Mouse (Mus musculus): ENCODE data around the gene Gm10837. TPM values are rescaled to one million over a fixed set of nuclear protein-coding genes. Genes with fewer than 3 reads are reported as not detected.
A peak's percentile ranks its signal among the peaks of the same experiment; 100 is the strongest.
"Not testable (repeated sequence)": the region's sequence is repeated elsewhere in the genome, so short reads cannot be mapped to it uniquely, and the experiment has no call there.

The Gm10837 gene
- polyA plus RNA-seq, 1 experiment from 2014 or later, result 0.57 TPM

GRCm38 (mm10) chr14:122459332-122459731 is 31.1 kb upstream of the Gm10837 start:
- WGBS, result 57% methylated on average over 12 of the region's 12 CpGs
- H3K4me3 ChIP-seq; H3K9me3 ChIP-seq; H3K36me3 ChIP-seq; H3K4me2 ChIP-seq (replicated peaks); H3K27ac ChIP-seq (replicated peaks); H3K9ac ChIP-seq (replicated peaks); ATAC-seq (replicated peaks): not testable (repeated sequence)
- Histone ChIP-seq H3K27me3 (peaks cover 41% of the 10 kb centered on the region), H3K4me1 (peaks cover 27% of the 10 kb centered on the region)

GRCm38 (mm10) chr14:122459776-122460175 is 30.6 kb upstream of the Gm10837 start:
- Histone ChIP-seq H3K27ac (replicated peaks) (peak overlapping the region; percentile 54), H3K4me1 (peaks cover 29% of the 10 kb centered on the region), H3K9ac (replicated peaks) (peak overlapping the region; percentile 19; the same call in 1 of the 2 replicates), H3K36me3 (no peaks in the 10 kb centered on the region), H3K9me3 (no peaks in the 10 kb centered on the region), H3K4me2 (replicated peaks) (peak overlapping the region; percentile 31), H3K4me3 (peak overlapping the region; percentile 22), H3K27me3 (peaks cover 41% of the 10 kb centered on the region)
- no peak for ATAC-seq (replicated peaks)
- WGBS, result 85% methylated on average over 1 of the region's 1 CpGs

DNA sequence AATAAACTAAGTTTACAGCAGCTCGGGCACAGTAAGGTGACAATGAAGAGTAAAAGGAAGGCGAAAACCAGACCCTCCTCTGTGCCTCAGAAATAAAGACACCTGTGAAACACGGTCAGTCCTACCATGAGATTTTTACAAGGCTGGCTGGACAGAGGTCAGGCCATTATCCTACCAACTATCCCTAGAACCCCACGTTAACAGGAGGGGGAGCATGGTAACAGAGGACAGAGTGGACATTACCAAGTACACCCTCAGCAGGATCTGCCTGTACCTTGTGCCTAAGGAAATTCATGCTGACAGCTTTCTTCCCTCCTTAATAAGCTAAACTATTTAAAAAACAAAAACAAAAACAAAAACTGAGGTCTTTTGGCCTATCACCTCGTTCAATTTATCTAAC is 30.2 kb upstream of the Gm10837 start:
- Histone ChIP-seq H3K36me3 (no peaks in the 10 kb centered on the region), H3K27ac (replicated peaks) (peak overlapping the region; percentile 54), H3K4me3 (peak overlapping the region; percentile 22), H3K4me1 (peaks cover 29% of the 10 kb centered on the region), H3K27me3 (peaks cover 37% of the 10 kb centered on the region), H3K4me2 (replicated peaks) (peak overlapping the region; percentile 31), H3K9me3 (no peaks in the 10 kb centered on the region), H3K9ac (replicated peaks) (peak overlapping the region; percentile 21; the same call in 1 of the 2 replicates)
- no peak for ATAC-seq (replicated peaks)
- 35% methylated on average over 5 of the region's 5 CpGs for WGBS

DNA sequence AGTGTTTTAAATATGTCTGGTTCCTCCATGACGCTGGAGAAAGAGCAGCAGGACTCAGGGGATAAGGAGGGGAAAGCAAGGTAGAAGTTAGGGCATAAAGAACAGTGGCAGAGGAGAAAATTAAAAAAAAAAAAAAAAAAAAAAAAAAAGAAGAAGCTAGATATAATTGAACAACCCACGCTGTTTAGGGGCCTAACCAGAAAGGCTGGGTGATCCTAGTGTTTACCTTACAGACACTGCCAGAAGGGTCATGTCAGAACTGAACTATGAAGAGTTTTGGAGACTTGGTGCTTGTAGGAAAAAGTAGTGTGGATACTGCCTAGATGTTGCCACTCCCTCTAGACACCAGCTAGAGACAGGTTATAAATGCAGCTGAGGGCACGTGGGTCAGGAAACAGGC is 28.9 kb upstream of the Gm10837 start:
- Histone ChIP-seq H3K27ac (replicated peaks) (peak overlapping the region; percentile 91), H3K9ac (replicated peaks) (peak overlapping the region; percentile 58), H3K4me1 (peaks cover 30% of the 10 kb centered on the region), H3K4me2 (replicated peaks) (peak overlapping the region; percentile 85), H3K4me3 (peak overlapping the region; percentile 51), H3K9me3 (no peaks in the 10 kb centered on the region), H3K27me3 (peaks cover 34% of the 10 kb centered on the region), H3K36me3 (no peaks in the 10 kb centered on the region)
- WGBS, result 20% methylated on average over 3 of the region's 3 CpGs
- ATAC-seq (replicated peaks), result no peak

- 11% methylated on average over 9 of the region's 9 CpGs for WGBS
- Histone ChIP-seq H3K4me1 (peaks cover 30% of the 10 kb centered on the region), H3K4me3 (peak overlapping the region; percentile 51), H3K9ac (replicated peaks) (peak overlapping the region; percentile 58), H3K36me3 (no peaks in the 10 kb centered on the region), H3K4me2 (replicated peaks) (peak overlapping the region; percentile 85), H3K27me3 (peaks cover 39% of the 10 kb centered on the region), H3K9me3 (no peaks in the 10 kb centered on the region), H3K27ac (replicated peaks) (peak overlapping the region; percentile 91)
- no peak for ATAC-seq (replicated peaks)
Measured at GRCm38 (mm10) chr14:122461966-122462365, 28.4 kb upstream of the Gm10837 start.

GRCm38 (mm10) chr14:122462689-122463079 is 27.7 kb upstream of the Gm10837 start:
- H3K4me1 ChIP-seq, result peaks cover 30% of the 10 kb centered on the region
- ATAC-seq (replicated peaks), result no peak
- no peaks in the 10 kb centered on the region for H3K36me3 ChIP-seq
- WGBS, result 6% methylated on average over 17 of the region's 17 CpGs
- peaks cover 45% of the 10 kb centered on the region for H3K27me3 ChIP-seq
- no peaks in the 10 kb centered on the region for H3K9me3 ChIP-seq
- peak overlapping the region; percentile 58 for H3K9ac ChIP-seq (replicated peaks)
- H3K4me3 ChIP-seq, result peak overlapping the region; percentile 51
- H3K4me2 ChIP-seq (replicated peaks), result peak overlapping the region; percentile 85
- peak overlapping the region; percentile 91 for H3K27ac ChIP-seq (replicated peaks)

DNA sequence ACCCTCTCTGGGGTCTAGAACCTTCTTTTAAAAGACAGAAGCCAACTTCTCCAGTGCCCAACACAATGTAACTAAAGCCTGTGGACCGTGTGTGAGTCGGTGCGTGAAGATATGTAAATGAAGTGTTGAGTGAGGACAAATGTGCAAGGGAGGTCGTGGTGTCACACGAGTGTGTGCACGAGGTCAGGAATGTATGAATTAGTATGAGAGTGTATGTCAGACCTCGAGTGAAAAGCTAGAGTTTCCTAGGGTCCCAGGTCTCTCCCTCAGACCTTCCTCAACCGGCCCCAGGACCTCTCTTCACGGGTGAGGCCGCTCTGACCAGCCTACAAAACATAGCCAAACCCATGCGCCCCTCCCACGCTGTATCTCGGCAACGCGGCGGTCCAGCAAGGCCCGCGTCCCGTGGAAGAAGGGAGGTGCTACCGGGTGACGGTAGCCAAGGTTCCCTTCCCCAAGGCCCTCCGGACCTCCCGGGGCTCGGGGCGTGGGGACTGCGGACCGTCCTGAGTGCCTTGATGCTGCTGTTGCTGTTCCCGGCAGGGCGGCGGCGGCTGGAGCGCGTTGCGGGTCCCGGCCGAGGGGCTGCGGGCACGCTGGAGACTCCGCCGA is 27.2 kb upstream of the Gm10837 start:
- WGBS, result 1% methylated on average over 40 of the region's 40 CpGs
- H3K27me3 ChIP-seq, result peaks cover 45% of the 10 kb centered on the region
- H3K4me1 ChIP-seq, result peaks cover 30% of the 10 kb centered on the region

GRCm38 (mm10) chr14:122463734-122464341 is 26.5 kb upstream of the Gm10837 start:
- peak overlapping the region; percentile 91 for H3K27ac ChIP-seq (replicated peaks)
- H3K27me3 ChIP-seq, result peaks cover 46% of the 10 kb centered on the region
- H3K36me3 ChIP-seq; ATAC-seq (replicated peaks); H3K9me3 ChIP-seq: not testable (repeated sequence)
- peaks cover 30% of the 10 kb centered on the region for H3K4me1 ChIP-seq
- WGBS, result 0% methylated on average over 44 of the region's 58 CpGs
- H3K4me2 ChIP-seq (replicated peaks), result peak overlapping the region; percentile 85
- peak overlapping the region; percentile 51 for H3K4me3 ChIP-seq
- H3K9ac ChIP-seq (replicated peaks), result peak overlapping the region; percentile 58

More for the DNA sequence above, 27.2 kb upstream of the Gm10837 start:
- H3K4me3 ChIP-seq, result peak overlapping the region; percentile 51
- no peaks in the 10 kb centered on the region for H3K9me3 ChIP-seq
- H3K9ac ChIP-seq (replicated peaks), result peak overlapping the region; percentile 58
- H3K36me3 ChIP-seq, result no peaks in the 10 kb centered on the region
- H3K27ac ChIP-seq (replicated peaks), result peak overlapping the region; percentile 91
- peak overlapping the region; percentile 85 for H3K4me2 ChIP-seq (replicated peaks)
- no peak for ATAC-seq (replicated peaks)

- Histone ChIP-seq H3K4me2 (replicated peaks) (peak overlapping the region; percentile 85), H3K36me3 (no peaks in the 10 kb centered on the region), H3K9ac (replicated peaks) (peak overlapping the region; percentile 58), H3K4me3 (peak overlapping the region; percentile 51), H3K4me1 (peaks cover 30% of the 10 kb centered on the region), H3K27ac (replicated peaks) (peak overlapping the region; percentile 91), H3K27me3 (peaks cover 49% of the 10 kb centered on the region), H3K9me3 (no peaks in the 10 kb centered on the region)
- ATAC-seq (replicated peaks), result no peak; the same call in 1 of the 2 replicates
- 0% methylated on average over 62 of the region's 62 CpGs for whole genome bisulfite sequencing
Measured at GRCm38 (mm10) chr14:122464351-122464762, 26.0 kb upstream of the Gm10837 start.

GRCm38 (mm10) chr14:122464763-122465741 is 25.3 kb upstream of the Gm10837 start, which contains the start of gene Zic5:
TSS of gene Zic5 (minus strand) at chr14:122465677.
- Histone ChIP-seq H3K27ac (replicated peaks) (peak within 1 kb of the TSS; percentile 91), H3K36me3 (no peaks in the 10 kb centered on the region), H3K4me3 (peak within 1 kb of the TSS; percentile 51), H3K4me1 (peaks cover 28% of the 10 kb centered on the region), H3K4me2 (replicated peaks) (peak within 1 kb of the TSS; percentile 85), H3K9ac (replicated peaks) (peak within 1 kb of the TSS; percentile 58), H3K27me3 (peaks cover 48% of the 10 kb centered on the region), H3K9me3 (no peaks in the 10 kb centered on the region)
- peak; percentile 85 for ATAC-seq (replicated peaks)
- WGBS, result 1% methylated on average over 52 of the region's 62 CpGs

DNA sequence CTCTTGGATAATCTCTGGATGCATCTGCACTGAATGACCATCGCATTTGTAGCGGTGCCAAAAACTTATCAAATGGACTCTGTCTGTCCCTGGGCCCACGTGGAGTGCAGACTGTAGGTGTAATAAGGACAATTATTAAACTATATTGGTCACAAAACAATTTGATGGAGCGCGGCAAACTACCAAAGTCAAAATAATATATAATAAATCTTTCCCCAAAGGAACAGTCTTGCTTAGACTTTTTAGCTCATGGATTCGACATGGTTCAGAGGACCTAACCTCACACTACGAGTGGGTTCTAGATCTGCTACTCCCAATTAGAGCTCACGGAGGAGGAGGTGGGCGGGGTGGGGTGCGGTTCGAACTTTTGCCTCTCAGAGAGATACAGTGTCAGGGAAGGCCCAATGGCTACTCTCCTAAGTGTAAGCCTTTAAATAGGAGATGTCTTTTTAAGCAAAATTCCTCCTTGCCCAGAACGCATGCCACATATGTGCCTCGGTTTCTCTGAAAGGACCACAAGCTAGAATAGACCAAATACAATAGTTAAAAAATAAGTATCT is 24.4 kb upstream of the Gm10837 start:
- no peak overlapping the region for H3K9ac ChIP-seq (replicated peaks)
- ATAC-seq (replicated peaks), result no peak
- H3K4me1 ChIP-seq, result peaks cover 28% of the 10 kb centered on the region
- WGBS, result 27% methylated on average over 13 of the region's 13 CpGs
- H3K27me3 ChIP-seq, result peaks cover 54% of the 10 kb centered on the region
- peak overlapping the region; percentile 51 for H3K4me3 ChIP-seq
- H3K9me3 ChIP-seq, result no peaks in the 10 kb centered on the region
- peak overlapping the region; percentile 85 for H3K4me2 ChIP-seq (replicated peaks)
- H3K27ac ChIP-seq (replicated peaks), result peak overlapping the region; percentile 91; the same call in 1 of the 2 replicates
- H3K36me3 ChIP-seq, result no peaks in the 10 kb centered on the region
